Mouse (Mus musculus) heart, adult 18-20 months (tissue): ENCODE results near the gene Gm19935. TPM values are rescaled to one million over a fixed set of nuclear protein-coding genes. Genes with fewer than 3 reads are reported as not detected.

Experiments
- DNase-seq, 2 experiments: peaks; one replicate each; pipeline ENCODE4 v3.0.0; 2021 to 2022; ENCODE audit warnings: mixed read lengths in 1 of 2
- long read RNA-seq, 2 experiments: library from polyadenylated mRNA; stranded (forward); transcript quantifications; one replicate each; pipeline ENCODE4 v2.0.0; 2021
- total RNA-seq, 2 experiments: library from RNA; stranded (reverse); gene quantifications; 2 replicates each; pipeline ENCODE4 v1.2.3; 2021

The Gm19935 gene
- total RNA-seq, result 1 to 10 TPM in 1 of 2 experiments, not detected in 1; 1.0 TPM
- long read RNA-seq, experiment 1, result 0 reads
- long read RNA-seq, experiment 2, result 0 reads

- no peak for DNase-seq
Measured at GRCm38 (mm10) chr8:90817293-90817692, at the start of gene Gm19935. Gm19935 (minus strand) TSS chr8:90817393.

- peak; percentile 58 to 60 for DNase-seq
Measured at GRCm38 (mm10) chr8:90862038-90862437, 44.8 kb upstream of the Gm19935 start.

DNA sequence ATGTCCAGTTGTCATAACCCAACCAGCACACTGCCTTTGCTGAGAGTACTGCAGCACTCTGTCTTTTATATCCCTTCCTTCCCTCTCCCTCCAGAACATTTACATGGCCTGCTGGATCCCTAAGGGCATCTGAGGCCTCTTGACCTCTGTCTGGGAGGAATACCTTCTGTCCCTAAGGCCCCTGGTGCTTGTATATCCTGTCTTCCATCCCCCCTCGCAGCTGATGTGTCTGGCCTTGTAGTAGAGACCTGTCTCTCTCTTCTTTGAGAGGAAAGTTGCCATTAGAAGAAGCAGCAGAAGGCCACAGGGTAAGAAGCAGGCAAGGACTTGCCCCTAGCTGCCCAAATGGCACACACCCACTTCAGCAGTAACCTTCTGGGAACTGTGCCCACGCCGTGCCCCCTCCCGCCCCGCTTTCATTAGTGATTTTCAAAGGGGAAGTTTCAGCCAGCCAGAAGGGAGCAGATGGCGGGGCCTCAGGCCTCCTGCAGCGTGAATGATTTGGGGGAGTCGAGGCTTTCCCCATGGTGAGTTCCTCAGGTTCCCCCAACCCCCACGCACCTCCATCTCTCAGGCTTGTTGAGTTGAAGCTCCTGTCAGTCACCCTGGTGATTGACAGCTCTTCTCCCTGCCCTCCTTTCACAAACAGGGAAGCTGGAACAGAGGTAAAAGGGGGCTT lies 44.2 kb upstream of the Gm19935 start:
- peak in 1 of 2 experiments; percentile 54 for DNase-seq

DNA sequence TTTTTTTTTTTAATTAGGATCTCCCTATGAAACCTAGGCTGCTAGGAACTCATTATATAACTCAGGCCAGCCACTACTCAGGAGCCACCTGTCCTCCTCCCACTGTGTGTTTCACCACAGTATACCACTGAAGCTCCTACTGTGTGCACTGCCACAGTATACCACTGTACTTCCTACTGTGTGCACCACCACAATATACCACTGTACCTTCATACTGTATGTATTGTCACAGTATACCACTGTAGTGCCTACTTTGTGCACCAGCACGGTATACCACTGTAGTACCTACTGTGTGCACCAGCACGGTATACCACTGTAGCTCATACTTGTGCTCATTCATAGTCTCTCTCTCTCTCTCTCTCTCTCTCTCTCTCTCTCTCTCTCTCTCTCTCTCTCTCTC lies 40.9 kb upstream of the Gm19935 start:
- no peak for DNase-seq

- DNase-seq, result no peak
Measured at GRCm38 (mm10) chr8:90856952-90857351, 39.8 kb upstream of the Gm19935 start.

DNA sequence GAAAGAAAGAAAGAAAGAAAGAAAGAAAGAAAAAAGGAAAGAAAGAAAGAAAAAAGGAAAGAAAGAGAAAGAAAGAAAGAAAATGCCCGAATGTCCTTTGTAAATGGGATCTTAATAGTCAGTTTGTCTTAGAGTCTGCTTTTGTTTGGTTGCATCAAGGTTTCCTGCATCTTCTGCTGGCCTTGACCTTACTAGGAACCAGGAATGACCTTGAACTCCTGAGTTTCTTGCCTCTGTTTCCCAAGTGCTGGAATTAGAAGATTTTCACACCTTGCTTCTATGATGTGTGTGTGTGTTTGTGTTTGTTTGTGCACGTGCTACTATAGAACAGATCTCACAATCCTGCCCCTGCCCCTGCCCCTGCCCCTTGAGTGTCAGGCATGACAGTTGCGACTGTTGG lies 39.0 kb upstream of the Gm19935 start:
- no peak for DNase-seq

GRCm38 (mm10) chr8:90854671-90855161 lies 37.5 kb upstream of the Gm19935 start:
- DNase-seq, result peak; percentile 44 to 48

DNA sequence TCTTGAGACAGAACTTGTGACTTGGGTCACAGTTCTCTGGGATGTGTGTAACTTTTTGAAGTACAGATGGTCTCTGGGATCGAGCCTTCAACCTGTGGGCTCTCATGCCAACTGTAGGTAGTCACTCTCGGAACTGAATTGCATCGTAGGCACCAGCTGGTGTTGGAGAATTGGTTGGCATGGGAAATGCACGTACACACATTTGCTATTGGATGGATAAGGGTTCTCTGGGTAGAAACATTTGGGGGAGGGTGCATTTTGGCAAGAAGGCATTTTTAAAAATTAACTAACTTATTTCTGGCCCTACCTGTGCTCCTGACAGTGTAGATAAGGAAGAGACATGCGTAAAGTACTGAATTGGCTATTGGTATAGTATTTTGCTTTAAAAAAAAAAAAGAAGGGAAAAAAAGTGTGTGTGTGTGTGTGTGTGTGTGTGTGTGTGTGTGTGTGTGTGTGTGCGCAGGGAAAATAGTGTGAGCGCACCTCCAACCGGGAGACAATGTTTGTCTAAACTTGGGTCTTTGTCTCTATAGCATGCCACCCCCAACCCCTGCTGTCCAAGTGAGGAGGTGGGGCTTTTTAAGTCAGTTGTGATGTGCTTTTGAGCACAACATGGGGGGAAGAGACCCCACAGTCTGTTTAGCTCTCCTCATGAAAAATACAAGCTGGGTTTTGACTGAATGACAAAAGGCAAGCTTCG lies 36.9 kb upstream of the Gm19935 start:
- DNase-seq, result no peak

GRCm38 (mm10) chr8:90851544-90851943 lies 34.4 kb upstream of the Gm19935 start:
- DNase-seq, result no peak

DNA sequence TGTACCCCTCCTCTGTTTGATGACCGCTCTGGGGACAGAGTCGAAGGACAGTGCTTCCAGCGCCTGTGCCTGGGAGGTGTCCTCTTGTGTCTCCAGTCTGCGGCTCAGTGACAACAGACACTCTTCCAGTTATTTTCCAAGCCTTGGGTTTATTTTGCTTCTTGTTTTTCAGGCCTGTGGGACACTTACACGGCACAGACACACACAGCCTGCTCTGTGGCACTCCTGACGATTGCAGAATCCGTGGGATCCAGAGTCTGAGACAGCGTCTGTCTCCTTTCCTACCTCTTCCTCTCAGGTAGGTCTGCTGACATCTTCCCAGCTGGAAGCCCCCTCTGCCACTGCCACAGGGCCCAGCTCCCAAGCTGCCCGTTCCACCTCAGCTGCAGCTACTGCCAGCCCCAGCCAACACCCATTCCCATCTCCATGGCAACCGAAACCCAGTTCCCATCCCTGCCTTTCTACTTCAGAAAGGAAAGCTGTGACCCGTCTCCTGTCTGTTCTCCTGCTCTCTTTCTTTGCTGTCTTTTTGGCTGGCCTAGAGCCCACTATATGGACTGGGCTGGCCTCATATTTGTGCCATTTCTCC lies 32.4 kb upstream of the Gm19935 start:
- DNase-seq, result no peak

- DNase-seq, result no peak
Measured at GRCm38 (mm10) chr8:90847980-90848379, 30.8 kb upstream of the Gm19935 start.

DNA sequence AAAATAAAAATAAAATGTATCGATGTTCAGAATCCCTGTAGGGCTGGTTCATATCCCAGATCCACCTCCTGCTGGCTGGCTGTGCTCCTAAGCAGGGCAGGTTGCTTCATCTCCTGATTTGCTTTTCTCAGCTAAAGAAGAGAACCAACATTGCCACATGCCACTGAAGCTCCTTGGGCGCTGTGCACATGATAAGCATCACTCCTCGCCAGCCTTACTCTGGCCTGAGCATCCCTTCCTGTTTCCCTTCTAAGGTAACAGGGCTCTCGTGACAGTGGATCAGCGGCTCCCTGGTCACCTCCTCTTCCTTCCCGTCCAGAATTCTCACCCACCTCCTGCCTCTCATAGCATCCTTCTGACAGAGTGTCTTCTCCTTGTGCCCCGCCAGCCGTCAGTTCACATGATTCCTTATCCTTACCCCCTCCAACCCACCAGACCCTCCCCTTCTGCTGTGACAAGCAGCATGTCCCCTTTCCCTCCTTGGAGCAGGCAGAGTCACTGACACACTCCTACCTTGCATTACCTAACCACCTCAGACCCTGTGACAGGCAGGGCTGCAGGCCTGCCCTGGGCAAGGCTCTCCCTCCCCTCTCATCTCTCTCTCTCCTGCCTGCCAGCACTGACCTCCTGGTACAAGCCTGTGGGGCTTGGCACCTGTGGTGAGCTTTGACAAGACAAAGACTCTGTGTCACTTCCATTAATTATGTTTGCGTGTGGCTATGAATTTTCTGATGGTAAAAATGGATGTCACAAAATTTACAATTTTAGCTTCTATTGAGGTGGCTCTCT lies 27.2 kb upstream of the Gm19935 start:
- DNase-seq, result no peak

GRCm38 (mm10) chr8:90843127-90843526 lies 25.9 kb upstream of the Gm19935 start:
- no peak for DNase-seq

- peak; percentile 57 to 82 for DNase-seq
Measured at GRCm38 (mm10) chr8:90841321-90841720, 24.1 kb upstream of the Gm19935 start.

DNA sequence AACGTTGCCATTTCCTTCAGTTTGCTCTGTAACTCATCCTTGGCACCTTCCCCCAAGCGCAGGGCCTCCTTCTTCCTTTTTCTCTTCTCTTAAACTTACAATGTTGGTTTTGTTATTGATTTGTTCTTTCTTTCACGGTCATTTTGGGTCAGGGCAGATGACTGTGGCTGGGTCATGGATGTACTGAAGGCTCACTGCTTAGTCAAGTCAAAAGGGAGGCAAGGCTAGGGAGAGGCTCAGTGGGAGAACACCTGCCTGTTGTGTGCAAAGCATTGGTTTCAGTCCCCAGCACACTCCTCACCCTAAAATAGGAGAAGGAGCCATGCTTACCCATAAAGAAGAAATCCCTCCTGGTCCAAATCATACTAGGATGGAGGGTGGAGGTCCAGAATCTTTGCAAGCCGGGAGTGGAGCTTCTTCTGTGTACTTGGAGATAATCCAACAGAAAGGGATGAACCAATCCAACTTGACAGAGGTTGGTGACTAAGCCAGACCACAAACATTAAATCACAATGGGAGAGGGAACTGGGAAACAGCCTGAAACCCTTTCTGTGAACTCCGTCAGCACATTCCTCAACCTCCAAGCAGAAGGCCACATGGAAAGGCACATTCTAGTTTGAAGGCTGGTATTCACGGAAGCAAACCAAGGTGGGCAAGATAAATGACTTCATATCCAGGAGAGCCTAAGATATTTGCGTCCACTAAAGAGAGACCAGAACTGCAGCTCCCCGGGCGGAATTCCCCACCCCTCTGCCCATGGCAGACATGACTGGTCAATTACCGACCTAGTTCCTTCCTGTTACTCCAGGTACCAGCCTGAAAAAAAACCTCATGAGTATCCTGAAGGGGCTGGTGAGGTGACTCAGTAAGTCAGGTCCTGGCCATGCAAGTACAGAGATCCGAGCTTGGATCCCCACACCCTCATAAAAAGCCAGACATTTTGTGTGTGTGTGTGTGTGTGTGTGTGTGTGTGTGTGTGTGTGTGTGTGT lies 22.8 kb upstream of the Gm19935 start:
- peak in 1 of 2 experiments; percentile 64 for DNase-seq

DNA sequence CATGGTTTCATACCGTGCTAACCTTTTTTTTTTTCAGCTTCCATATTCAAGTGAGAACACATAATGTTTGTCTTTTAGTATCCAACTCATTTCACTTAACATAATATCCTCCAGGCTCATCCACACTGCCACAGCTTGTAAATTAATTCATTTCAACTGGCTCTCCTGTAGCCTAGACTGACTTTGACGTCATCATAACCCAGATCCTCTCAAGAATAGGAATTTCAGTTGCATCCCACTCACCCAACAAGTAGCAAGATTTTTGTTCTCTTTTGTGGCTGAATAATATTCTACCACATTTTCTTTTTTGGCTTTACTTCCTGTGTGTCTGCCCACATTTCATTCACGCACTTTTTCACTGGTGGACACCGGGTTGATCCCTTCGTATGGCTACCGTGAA lies 20.2 kb upstream of the Gm19935 start:
- DNase-seq, result no peak

DNA sequence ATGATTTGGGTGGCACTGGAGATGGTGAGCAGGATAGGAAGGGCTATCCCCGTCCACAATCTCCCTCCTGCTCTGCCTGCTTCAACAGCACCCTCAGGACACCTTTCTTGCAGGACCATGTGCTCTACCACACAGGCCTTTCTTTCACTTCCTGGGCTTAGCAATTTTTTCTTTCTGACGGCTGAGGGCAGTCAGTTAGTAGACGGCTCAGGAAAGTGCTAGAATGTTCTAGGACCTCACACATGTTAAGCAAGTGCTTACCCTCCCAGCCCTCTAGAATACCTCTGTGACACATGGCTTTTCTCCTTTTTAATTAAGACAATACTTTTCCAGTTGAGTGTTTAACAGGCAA lies 17.1 kb upstream of the Gm19935 start:
- no peak for DNase-seq

DNA sequence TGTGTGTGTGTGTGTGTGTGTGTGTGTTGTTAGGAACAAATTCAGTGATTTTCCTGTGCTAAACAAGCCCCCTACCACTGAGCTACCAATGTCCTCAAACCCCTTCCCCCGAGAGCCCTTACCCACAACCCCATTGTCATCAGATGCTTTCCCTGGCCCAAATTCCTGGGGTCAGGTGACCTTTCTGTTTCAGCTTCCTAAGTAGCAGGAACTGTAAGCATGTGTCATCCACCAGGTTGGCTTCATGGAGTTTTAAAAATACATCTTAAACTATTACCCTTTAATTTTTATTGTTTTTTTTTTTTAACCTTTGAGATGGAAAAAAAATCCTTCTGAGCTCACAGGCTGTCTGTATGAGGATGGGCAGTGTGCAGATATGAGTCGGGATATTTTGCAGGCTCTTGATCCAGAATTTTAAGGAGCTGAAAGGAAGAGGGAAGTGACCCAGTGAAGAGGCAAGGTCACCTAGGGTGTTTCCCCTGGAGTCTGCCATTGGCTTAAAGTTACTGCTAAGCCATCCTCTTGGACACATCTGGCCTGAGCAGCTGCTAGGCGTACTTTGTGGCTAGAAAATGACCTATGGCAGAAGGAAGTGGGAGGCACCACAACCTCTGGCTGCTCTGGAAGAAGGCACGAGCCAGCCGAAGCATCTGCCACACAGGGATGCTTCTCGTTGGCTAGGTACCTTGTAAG lies 16.6 kb upstream of the Gm19935 start:
- DNase-seq, result peak; percentile 49 to 62

- peak in 1 of 2 experiments; percentile 53 for DNase-seq
Measured at GRCm38 (mm10) chr8:90832576-90833289, 15.5 kb upstream of the Gm19935 start.

DNA sequence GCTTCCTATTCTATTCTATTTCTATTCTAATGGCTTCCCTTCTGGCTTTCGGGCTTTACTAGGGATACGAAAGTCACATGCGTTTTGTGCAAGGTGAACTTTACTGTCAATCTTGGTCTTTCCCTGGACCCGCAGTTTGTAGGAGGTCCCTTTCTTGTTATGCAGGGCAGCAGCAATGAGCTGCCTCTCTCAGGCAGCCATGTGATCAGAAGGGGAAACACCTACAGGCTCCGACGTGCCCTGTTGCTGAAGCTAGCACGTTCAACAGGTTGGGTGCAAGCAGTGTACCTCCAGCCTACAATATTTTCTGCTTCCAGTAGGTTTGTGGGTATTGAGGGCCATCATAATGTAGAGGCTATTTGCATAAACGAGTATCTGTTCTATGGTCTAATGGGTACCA lies 13.8 kb upstream of the Gm19935 start:
- no peak for DNase-seq
